Mouse (Mus musculus): ENCODE results near the gene Runx2. TPM values are rescaled to one million over a fixed set of nuclear protein-coding genes. Genes with fewer than 3 reads are reported as not detected.

Runx2 gene
- total RNA-seq, 2 experiments from 2014 or later, result 12.3 to 15.8 TPM

DNA sequence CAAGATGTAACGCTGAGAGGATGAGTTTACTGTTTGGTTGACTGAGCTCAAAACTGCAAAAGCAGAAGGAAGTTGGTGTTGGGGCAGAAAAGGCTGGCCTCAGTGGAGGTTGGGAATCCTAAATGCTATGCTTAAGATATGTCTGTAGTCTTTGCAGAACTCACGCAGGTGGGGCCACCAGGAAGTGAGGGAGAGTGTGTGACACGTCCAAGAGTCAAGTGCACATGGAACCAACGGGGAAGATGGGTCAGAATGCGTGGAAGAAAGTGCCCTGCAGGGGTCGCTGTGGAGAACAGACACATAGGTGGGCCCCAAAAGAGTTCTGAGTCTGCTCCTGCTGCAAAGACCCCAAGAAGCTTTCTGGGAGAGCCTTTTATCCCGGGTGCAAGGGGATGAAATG is 141.8 kb downstream of the Runx2 start:
- peak; percentile 21 for TF ChIP-seq CTCF (IDR thresholded peaks at IDR 0.05)
- DNase-seq (ENCODE audit: extremely low spot score in 1 of 2, low spot score in 2 of 2), result no peak
- intact Hi-C loops (cut with DNase I), result no loop called here
- peak overlapping the region; percentile 63 for H3K27ac ChIP-seq
- no peak overlapping the region for H3K4me3 ChIP-seq

DNA sequence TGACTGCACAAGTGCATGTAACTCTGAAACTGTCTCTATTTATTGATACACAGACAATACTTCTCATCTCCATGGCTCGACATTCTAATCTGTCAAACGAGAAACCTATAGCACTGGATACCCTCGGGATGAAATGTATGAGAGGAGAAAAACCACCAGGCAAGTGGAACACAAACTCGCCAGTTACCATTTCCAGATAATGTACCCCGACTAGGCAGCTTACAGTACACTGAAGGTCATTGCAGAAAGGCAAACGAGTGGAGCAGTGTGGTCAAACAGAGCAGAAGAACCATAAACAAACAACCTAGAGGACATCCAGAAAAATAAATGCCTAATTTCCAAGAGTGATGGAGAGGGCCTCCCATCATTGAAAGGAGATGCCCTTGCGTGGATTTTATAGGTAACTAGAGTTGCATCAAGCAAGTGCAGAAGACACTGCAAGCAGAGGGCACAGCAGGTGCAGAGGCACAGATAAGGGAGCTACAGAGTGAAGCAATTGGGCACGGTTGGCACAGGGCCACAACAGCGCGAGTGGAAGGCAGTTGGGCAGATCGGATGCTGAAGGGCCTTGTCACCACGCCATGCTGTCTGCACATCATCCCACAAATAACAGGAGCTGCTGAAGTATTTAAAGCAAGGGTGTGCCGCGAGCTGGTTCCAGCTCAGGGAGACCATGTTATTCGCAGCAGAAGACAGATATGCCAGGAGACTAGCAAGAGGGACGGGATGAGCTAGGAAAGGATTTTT is 142.5 kb downstream of the Runx2 start:
- no peak for TF ChIP-seq CTCF (IDR thresholded peaks at IDR 0.05)
- intact Hi-C loops (cut with DNase I), result no loop called here
- Histone ChIP-seq H3K27ac (peak overlapping the region; percentile 63), H3K4me3 (no peak overlapping the region)
- peak; percentile 41 to 59 for DNase-seq (ENCODE audit: extremely low spot score in 1 of 2, low spot score in 2 of 2)

DNA sequence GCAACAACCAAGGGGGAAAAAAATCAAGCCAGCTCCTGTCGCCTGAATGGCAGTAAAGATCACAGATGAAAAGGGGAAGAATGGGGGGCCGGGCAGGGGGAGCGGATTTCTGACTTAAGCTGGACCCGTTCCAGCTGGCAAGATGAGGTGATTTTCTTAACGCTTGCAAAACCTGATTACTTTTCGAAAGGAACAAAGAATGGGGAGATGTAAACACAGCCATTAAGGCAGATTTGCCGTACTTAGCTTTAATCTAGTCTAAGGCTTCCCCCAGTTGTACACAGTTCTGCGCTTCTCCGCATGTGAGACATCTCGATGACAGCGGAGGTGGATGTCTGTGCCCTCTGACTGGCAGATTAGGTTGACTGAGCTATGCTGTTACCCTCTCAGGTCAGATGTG is 144.6 kb downstream of the Runx2 start:
- TF ChIP-seq CTCF (IDR thresholded peaks at IDR 0.05), result no peak
- intact Hi-C loops (cut with DNase I), result no loop called here
- H3K4me3 ChIP-seq, result no peak overlapping the region
- H3K27ac ChIP-seq, result no peak overlapping the region
- DNase-seq (ENCODE audit: extremely low spot score in 1 of 2, low spot score in 2 of 2), result no peak

DNA sequence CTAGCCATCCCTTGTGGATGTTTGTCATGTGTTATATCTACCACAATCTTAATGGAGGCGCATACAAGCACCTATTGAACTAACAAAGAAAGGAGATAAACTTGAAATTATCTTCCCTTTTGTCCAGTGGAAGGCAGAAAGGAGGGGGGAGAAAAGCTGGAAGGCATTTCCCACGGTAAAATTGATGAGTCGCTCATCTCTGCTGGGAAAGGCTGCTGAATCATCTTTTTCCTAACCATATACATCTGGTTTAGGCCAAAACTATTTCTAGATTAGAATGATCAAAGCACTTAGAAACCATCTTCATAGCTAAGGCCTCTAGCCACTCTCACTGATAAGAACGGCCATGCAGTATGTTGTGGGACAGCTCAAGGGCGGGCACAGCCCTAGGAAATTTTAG is 147.3 kb downstream of the Runx2 start:
- no peak overlapping the region for H3K4me3 ChIP-seq
- TF ChIP-seq CTCF (IDR thresholded peaks at IDR 0.05), result no peak
- intact Hi-C loops (cut with DNase I), result no loop called here
- DNase-seq (ENCODE audit: extremely low spot score in 1 of 2, low spot score in 2 of 2), result no peak
- no peak overlapping the region for H3K27ac ChIP-seq

DNA sequence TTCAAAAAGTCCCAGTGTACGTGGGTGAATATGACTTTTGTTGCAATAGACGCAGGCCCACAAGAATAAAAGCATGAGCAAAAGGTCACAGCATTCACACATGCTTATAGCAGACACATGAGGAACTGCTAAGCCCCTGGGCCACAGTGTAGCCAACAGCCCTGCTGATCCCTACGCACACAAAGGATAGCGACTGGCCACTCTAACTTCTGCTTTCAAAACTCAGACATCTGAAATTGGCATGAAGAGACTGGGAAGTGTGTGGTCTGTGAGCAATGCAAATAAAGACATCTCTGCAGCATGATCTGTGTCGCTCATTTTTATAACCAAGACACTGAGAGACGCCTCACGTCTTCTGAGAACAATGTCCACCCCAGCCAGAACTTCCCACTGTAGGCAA is 150.7 kb downstream of the Runx2 start:
- Histone ChIP-seq H3K4me3 (no peak overlapping the region), H3K27ac (no peak overlapping the region)
- intact Hi-C loops (cut with DNase I), result no loop called here
- no peak for DNase-seq (ENCODE audit: extremely low spot score in 1 of 2, low spot score in 2 of 2)
- TF ChIP-seq CTCF (IDR thresholded peaks at IDR 0.05), result no peak

DNA sequence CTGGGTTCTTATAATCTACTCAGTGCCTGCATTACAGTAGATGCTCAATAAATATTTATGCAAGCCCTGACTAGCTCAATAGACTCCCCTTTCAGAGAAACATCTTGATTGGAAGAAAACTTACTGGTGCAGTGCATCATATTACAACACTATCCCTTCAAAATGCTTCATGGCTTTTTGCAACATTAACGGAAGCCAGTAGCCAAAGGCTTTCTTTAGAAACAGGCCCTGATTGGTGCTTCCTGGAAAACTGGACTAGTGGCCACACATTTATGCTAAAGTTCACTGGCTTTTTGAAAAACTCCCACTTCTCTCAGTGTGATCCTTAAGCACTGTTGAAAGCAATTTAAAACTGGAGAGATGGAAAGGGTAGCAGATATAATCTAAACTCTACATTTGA is 151.4 kb downstream of the Runx2 start:
- intact Hi-C loops (cut with DNase I), result no loop called here
- TF ChIP-seq CTCF (IDR thresholded peaks at IDR 0.05), result no peak
- H3K27ac ChIP-seq, result no peak overlapping the region
- H3K4me3 ChIP-seq, result no peak overlapping the region
- DNase-seq (ENCODE audit: extremely low spot score in 1 of 2, low spot score in 2 of 2), result no peak

DNA sequence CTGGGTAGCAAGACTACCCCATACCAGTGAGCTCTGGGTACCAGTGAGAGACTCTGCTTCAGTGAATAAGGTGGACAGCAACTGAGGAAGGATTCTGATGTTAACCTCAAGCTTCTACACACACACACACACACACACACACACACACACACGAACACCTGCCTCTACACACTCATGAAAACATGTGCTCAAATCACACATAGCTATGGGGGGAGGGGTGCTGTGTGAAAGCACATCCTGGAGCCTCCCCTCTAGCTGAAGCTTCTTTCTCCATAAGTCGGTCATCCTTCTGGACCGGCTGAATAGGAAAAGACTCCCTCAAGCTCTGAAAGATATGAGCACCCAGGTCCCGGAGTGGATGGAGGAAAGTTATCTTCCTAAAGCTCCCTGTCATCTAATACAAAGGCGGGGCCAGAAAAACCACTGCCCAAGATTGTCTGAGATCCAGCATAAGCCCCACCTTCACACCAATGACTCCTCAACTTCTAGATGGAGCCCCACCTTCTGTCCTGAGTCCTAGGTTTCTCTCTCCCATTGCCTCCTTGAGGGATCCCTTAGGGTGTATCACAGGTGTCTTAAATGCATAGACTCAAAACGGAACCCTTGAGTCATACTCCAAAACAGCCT is 152.4 kb downstream of the Runx2 start:
- Histone ChIP-seq H3K4me3 (no peak overlapping the region), H3K27ac (no peak overlapping the region)
- intact Hi-C loops (cut with DNase I), result no loop called here
- no peak for DNase-seq (ENCODE audit: extremely low spot score in 1 of 2, low spot score in 2 of 2)
- no peak for TF ChIP-seq CTCF (IDR thresholded peaks at IDR 0.05)

GRCm38 (mm10) chr17:44660121-44660806 is 154.3 kb downstream of the Runx2 start:
- Histone ChIP-seq H3K4me3 (no peak overlapping the region), H3K27ac (no peak overlapping the region)
- TF ChIP-seq CTCF (IDR thresholded peaks at IDR 0.05), result no peak
- intact Hi-C loops (cut with DNase I), result no loop called here
- no peak for DNase-seq (ENCODE audit: extremely low spot score in 1 of 2, low spot score in 2 of 2)

DNA sequence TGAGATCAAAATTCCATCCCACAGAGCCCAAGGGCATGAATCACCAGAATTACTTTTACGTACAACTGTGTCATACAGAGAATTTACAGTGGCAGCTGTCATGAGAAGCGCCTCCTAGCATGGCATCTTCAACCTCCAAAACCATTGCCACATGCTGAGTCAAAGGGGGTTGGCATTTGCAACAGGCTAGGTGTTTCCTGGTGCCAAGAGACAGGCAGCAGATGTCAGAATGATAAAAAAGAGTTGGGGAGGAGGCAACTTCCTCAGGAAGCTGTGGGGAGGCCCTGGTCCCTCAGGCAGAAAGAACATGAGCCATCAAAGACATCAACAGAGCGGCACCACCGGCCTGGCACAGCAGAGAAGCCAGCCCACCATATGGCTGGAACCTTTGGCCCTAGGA is 160.1 kb downstream of the Runx2 start:
- TF ChIP-seq CTCF (IDR thresholded peaks at IDR 0.05), result no peak
- H3K4me3 ChIP-seq, result no peak overlapping the region
- no peak for DNase-seq (ENCODE audit: extremely low spot score in 1 of 2, low spot score in 2 of 2)
- H3K27ac ChIP-seq, result peak overlapping the region; percentile 38
- intact Hi-C loops (cut with DNase I), result no loop called here

DNA sequence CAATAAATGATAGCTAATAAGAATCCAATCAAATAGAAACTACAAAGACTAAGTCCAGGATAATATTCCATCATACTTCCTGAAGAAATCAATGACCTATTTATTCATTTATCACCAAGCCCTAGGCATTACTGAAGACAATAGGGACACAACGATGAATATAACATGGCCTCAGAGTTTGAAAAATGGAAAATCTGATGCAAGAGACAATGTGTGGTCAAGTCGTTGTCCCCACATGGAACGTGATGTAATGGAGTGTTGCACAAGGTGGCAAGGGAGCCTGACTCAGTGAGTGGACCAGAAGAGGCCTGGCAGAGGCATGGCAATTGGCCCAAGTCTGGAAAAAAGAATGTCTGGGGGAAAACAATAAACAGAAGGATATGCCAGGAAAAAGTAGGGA is 161.5 kb downstream of the Runx2 start:
- no peak for DNase-seq (ENCODE audit: extremely low spot score in 1 of 2, low spot score in 2 of 2)
- intact Hi-C loops (cut with DNase I), result no loop called here
- Histone ChIP-seq H3K4me3 (no peak overlapping the region), H3K27ac (no peak overlapping the region)
- TF ChIP-seq CTCF (IDR thresholded peaks at IDR 0.05), result no peak

GRCm38 (mm10) chr17:44652054-44652453 is 162.5 kb downstream of the Runx2 start:
- Histone ChIP-seq H3K27ac (no peak overlapping the region), H3K4me3 (no peak overlapping the region)
- DNase-seq (ENCODE audit: extremely low spot score in 1 of 2, low spot score in 2 of 2), result no peak
- intact Hi-C loops (cut with DNase I), result no loop called here
- TF ChIP-seq CTCF (IDR thresholded peaks at IDR 0.05), result no peak

GRCm38 (mm10) chr17:44651613-44652012 is 163.0 kb downstream of the Runx2 start:
- DNase-seq (ENCODE audit: extremely low spot score in 1 of 2, low spot score in 2 of 2), result no peak
- Histone ChIP-seq H3K27ac (no peak overlapping the region), H3K4me3 (no peak overlapping the region)
- TF ChIP-seq CTCF (IDR thresholded peaks at IDR 0.05), result no peak
- intact Hi-C loops (cut with DNase I), result no loop called here
